In genomic region chr6:52471384-52471957, GRCm38 (mm10) we compare ENCODE assay signal across 29 mouse cellular contexts.
DNase-seq lines count a peak whose midpoint lies in the region; ATAC-seq lines count a peak whose summit lies in the region.
"Had no signal": no experiment of that assay in that cellular context is flagged by ENCODE, and none has a peak within 500 bp of the region (broad histone marks: within the 10 kb centered on the region; RNA-seq: fewer than 3 reads in every experiment).

No protein-coding gene starts in this region.

- ATAC-seq in common myeloid progenitor, adult 5-6 weeks (replicated peaks; ENCODE audit: low read depth, poor library complexity, severe bottlenecking), result peak; percentile 89
- ATAC-seq in monocyte, adult 5-6 weeks (replicated peaks; ENCODE audit: insufficient number of reproducible peaks, low FRiP score, low TSS enrichment, poor library complexity, severe bottlenecking), result 0 out of 2 replicates have a peak, but pooled peaks have one; percentile 52
- ATAC-seq in intestine, embryonic 16.5 days, result no peak
- ATAC-seq in intestine, embryonic 15.5 days, result no peak
- no peak for ATAC-seq in forebrain, embryonic 16.5 days
- ATAC-seq: CD4-positive, CD25-positive, alpha-beta regulatory T cell, adult 4 months; forebrain, embryonic 15.5 days; hindbrain, postnatal 0 days; inflammation-experienced regulatory T-cells, adult 6 months had no signal

- no peak overlapping the region for H3K9ac ChIP-seq in intestine, embryonic 16.5 days (ENCODE audit: low read depth, low read length)
- H3K9ac ChIP-seq in intestine, embryonic 15.5 days, result no peak overlapping the region
- no peak overlapping the region for H3K9ac ChIP-seq in forebrain, embryonic 16.5 days (replicated peaks; ENCODE audit: low read depth, low read length)
- H3K9ac ChIP-seq: embryonic facial prominence, embryonic 13.5 days; forebrain, embryonic 12.5 days; forebrain, embryonic 15.5 days; heart, embryonic 13.5 days; hindbrain, embryonic 14.5 days had no signal

- H3K9me3 ChIP-seq in intestine, embryonic 16.5 days (ENCODE audit: control insufficient read depth, low read length), result no peaks in the 10 kb centered on the region
- no peaks in the 10 kb centered on the region for H3K9me3 ChIP-seq in intestine, embryonic 15.5 days
- no peaks in the 10 kb centered on the region for H3K9me3 ChIP-seq in forebrain, embryonic 16.5 days (ENCODE audit: control insufficient read depth, low read length)
- H3K9me3 ChIP-seq: embryonic facial prominence, embryonic 10.5 days; embryonic facial prominence, embryonic 13.5 days; forebrain, embryonic 12.5 days; forebrain, embryonic 15.5 days; heart, embryonic 13.5 days; hindbrain, embryonic 10.5 days had no signal

- no peaks in the 10 kb centered on the region for H3K79me2 ChIP-seq in macrophage (ENCODE audit: inconsistent target)

- peak; percentile 98 for DNase-seq in 416B (ENCODE audit: low read depth)
- DNase-seq: adrenal gland, adult 2 months; adrenal gland, postnatal 14 days; cerebellum, adult 18-20 months; cerebellum, adult 9-11 months; cerebellum, postnatal 25 days; embryo, embryonic 11 days; gastrocnemius, postnatal 10 days; gastrocnemius, postnatal 36 days; heart, adult 18-20 months; heart, postnatal 14 days; kidney, adult 11 months had no signal

- H3K27me3 ChIP-seq in intestine, embryonic 16.5 days (replicated peaks; ENCODE audit: control insufficient read depth, insufficient read depth, low read length), result peaks cover 7% of the 10 kb centered on the region; the same call in 1 of the 2 replicates
- 0 out of 2 replicates have a peak, but pooled peaks cover 3% of the 10 kb centered on the region for H3K27me3 ChIP-seq in intestine, embryonic 15.5 days (replicated peaks)
- no peaks in the 10 kb centered on the region for H3K27me3 ChIP-seq in forebrain, embryonic 16.5 days (replicated peaks; ENCODE audit: control insufficient read depth, insufficient read depth, low read length)
- H3K27me3 ChIP-seq: embryonic facial prominence, embryonic 13.5 days; forebrain, embryonic 15.5 days had no signal

- no peak overlapping the region for H3K4me3 ChIP-seq in macrophage (ENCODE audit: inconsistent target)
- H3K4me3 ChIP-seq in intestine, embryonic 16.5 days (ENCODE audit: low read length), result no peak overlapping the region
- no peak overlapping the region for H3K4me3 ChIP-seq in intestine, embryonic 15.5 days (replicated peaks)
- H3K4me3 ChIP-seq in forebrain, embryonic 16.5 days (replicated peaks; ENCODE audit: low read length), result no peak overlapping the region
- H3K4me3 ChIP-seq: embryonic facial prominence, embryonic 10.5 days; embryonic facial prominence, embryonic 13.5 days; erythroblast, embryonic 14.5 days; forebrain, embryonic 12.5 days; forebrain, embryonic 15.5 days; heart, embryonic 13.5 days; hindbrain, embryonic 10.5 days had no signal

- no peaks in the 10 kb centered on the region for H3K36me3 ChIP-seq in macrophage (ENCODE audit: inconsistent target)
- H3K36me3 ChIP-seq in intestine, embryonic 16.5 days (ENCODE audit: control insufficient read depth, insufficient read depth, low read length), result no peaks in the 10 kb centered on the region
- no peaks in the 10 kb centered on the region for H3K36me3 ChIP-seq in intestine, embryonic 15.5 days
- H3K36me3 ChIP-seq in forebrain, embryonic 16.5 days (ENCODE audit: control insufficient read depth, insufficient read depth), result no peaks in the 10 kb centered on the region
- H3K36me3 ChIP-seq: embryonic facial prominence, embryonic 10.5 days; embryonic facial prominence, embryonic 13.5 days; forebrain, embryonic 12.5 days; forebrain, embryonic 15.5 days; heart, embryonic 13.5 days; hindbrain, embryonic 10.5 days had no signal

- H3K4me1 ChIP-seq in intestine, embryonic 16.5 days (ENCODE audit: control insufficient read depth, insufficient read depth, low read length), result no peaks in the 10 kb centered on the region
- H3K4me1 ChIP-seq in intestine, embryonic 15.5 days (replicated peaks), result no peaks in the 10 kb centered on the region
- H3K4me1 ChIP-seq in forebrain, embryonic 16.5 days (replicated peaks; ENCODE audit: control insufficient read depth, insufficient read depth, low read length), result peaks cover 6% of the 10 kb centered on the region
- H3K4me1 ChIP-seq: embryonic facial prominence, embryonic 10.5 days had no signal

- WGBS in macrophage (ENCODE audit: missing documents), result 14% methylated on average over 1 of the region's 1 CpGs
- 88% methylated on average over 1 of the region's 1 CpGs for whole genome bisulfite sequencing in intestine, embryonic 16.5 days
- 86% methylated on average over 1 of the region's 1 CpGs for WGBS in intestine, embryonic 15.5 days
- WGBS in forebrain, embryonic 16.5 days, result 96% methylated on average over 1 of the region's 1 CpGs

- peak overlapping the region; percentile 67 for H3K27ac ChIP-seq in macrophage
- H3K27ac ChIP-seq in intestine, embryonic 16.5 days (ENCODE audit: low read length), result no peak overlapping the region
- H3K27ac ChIP-seq in intestine, embryonic 15.5 days, result no peak overlapping the region
- no peak overlapping the region for H3K27ac ChIP-seq in forebrain, embryonic 16.5 days (ENCODE audit: low read length)
- H3K27ac ChIP-seq: embryonic facial prominence, embryonic 10.5 days; embryonic facial prominence, embryonic 13.5 days; forebrain, embryonic 12.5 days; forebrain, embryonic 15.5 days; heart, embryonic 13.5 days; hindbrain, embryonic 10.5 days; hindbrain, embryonic 14.5 days; hindbrain, postnatal 0 days had no signal

- no peak overlapping the region for H3K4me2 ChIP-seq in intestine, embryonic 16.5 days (ENCODE audit: low read depth, low read length)
- no peak overlapping the region for H3K4me2 ChIP-seq in intestine, embryonic 15.5 days (replicated peaks)
- H3K4me2 ChIP-seq in forebrain, embryonic 16.5 days (ENCODE audit: low read length), result no peak overlapping the region
- H3K4me2 ChIP-seq: embryonic facial prominence, embryonic 13.5 days; forebrain, embryonic 12.5 days; forebrain, embryonic 15.5 days; heart, embryonic 13.5 days; hindbrain, embryonic 14.5 days had no signal

Comparison
In these comparisons a context has a peak if more than half of its experiments do, and no peak if none do; other contexts are left out.
1. ATAC-seq: peak in common myeloid progenitor, adult 5-6 weeks (single experiment) and monocyte, adult 5-6 weeks (single experiment); none in intestine, embryonic 16.5 days (single experiment), intestine, embryonic 15.5 days (single experiment) and forebrain, embryonic 16.5 days (single experiment).